Mouse (Mus musculus): ENCODE data around the gene 1110008P14Rik.
A peak's percentile ranks its signal among the peaks of the same experiment; 100 is the strongest.
"Not testable (repeated sequence)": the region's sequence is repeated elsewhere in the genome, so short reads cannot be mapped to it uniquely, and the experiment has no call there.

1110008P14Rik gene

DNA sequence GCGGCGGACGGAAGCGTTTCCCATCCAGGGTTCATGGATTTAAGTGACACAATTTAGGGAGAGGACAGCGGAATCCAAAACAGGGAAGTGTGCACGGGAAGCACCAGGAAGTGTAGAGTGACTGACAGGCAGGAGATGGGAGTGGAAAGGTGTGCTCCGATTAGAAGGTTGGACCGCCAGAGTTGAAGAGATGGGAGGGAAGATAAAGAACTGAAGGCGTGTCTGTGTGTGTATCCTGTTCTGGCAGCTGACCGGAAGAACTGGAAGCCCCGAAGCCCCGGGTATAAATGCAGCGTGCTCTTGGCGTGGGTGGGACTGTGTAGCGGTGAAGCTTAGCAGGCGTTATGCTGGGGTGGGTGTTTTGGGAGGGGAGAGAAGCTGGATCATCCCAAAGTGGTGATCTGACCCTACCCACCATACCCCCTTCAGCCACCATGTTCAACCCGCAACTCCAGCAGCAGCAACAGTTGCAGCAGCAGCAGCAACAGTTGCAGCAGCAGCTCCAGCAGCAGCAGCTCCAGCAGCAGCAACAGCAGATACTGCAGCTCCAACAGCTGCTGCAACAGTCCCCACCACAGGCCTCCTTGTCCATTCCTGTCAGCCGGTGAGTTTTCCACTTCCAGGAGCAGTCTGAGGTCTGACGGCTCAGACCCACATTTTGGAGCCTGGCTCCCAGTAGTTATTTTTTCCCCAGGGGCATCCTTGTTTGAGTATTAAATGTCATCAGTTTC, 18.2 kb downstream of the 1110008P14Rik start:
- DNase-seq (ENCODE audit: low read depth, low spot score), result no peak

DNA sequence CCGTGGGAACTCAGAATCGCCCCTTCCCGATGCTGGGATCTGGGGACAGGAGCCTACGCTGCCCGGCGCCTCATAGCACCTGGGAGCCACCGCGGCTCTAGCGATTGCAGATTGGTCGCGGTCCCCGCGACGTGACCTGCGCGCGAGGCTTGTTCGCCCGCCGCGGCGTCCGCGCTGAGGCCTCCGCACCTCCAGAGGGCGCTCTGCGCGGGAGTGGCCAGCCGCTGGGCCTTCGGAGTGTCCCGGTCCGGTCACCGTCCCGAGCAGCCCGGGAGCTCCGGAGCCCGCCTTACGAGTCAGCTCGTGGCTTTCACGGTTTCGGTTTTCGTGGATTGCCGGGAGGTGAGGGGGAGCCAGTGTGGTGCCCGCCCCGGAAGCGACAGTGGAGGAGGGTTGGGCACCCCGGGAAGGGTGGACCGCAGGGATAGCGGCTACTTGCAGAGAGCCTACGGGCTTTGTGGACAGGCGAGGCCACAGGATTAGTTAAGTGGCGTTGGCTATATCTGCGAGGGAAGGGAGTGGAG, 18.9 kb downstream of the 1110008P14Rik start:
- DNase-seq (ENCODE audit: low read depth, low spot score), result peak; percentile 88

DNA sequence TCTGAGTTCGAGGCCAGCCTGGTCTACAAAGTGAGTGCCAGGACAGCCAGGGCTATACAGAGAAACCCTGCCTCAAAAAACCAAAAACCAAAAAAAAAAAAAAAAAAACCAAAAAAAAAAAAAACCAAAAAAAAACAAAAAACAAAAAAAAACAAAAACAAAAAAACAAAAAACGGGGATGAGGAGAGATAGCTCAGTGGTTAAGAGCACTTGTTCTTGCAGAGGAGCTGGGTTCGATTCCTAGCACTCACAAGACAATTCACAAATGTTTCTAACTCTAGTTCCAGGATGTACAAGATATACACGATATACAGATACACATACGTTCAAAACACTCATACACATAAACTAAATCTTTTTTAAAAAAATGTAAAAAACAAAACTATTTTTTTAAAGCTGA, 19.5 kb downstream of the 1110008P14Rik start:
- not testable (repeated sequence) for DNase-seq (ENCODE audit: low read depth, low spot score)

DNA sequence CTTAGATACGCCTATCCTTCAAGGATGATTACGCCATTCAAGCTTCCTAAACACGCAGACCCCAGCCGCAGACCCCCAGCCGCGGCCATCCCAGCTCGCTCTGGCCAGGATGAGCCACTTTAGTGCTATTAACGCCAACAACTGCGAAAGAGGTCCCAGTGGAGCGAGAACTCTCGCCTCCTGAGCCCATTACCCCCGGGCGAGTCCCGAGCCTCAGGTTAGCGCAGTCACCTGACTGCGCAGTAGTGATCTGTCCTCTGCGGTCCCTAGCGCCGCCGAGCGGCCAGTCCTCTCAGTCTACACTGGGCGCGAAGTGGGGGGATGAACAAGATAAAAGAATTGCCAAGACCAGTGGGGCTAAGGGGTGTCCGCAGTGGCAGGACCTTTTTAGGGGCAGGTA, 20.3 kb downstream of the 1110008P14Rik start:
- peak; percentile 27 for DNase-seq (ENCODE audit: low read depth, low spot score)

DNA sequence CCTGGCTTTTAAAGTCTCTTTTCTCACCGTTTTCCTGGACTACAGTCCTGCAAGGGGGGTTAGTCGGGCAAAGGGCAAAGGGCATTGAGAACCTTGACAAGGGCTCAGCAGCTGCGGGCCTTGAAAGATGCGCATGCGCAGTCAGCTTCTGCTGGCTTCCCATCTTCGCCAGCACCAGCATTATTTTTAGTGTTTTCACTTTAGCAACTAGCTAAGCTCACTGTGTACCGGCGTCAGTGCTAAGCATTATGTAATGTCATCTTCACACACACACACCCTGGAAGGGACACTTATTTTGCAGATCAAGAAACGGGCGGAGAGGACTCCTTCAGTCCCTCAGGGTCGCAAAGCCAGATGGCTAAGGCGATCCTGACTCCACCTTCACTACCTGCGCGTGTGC, 21.0 kb downstream of the 1110008P14Rik start:
- peak; percentile 43 for DNase-seq (ENCODE audit: low read depth, low spot score)

DNA sequence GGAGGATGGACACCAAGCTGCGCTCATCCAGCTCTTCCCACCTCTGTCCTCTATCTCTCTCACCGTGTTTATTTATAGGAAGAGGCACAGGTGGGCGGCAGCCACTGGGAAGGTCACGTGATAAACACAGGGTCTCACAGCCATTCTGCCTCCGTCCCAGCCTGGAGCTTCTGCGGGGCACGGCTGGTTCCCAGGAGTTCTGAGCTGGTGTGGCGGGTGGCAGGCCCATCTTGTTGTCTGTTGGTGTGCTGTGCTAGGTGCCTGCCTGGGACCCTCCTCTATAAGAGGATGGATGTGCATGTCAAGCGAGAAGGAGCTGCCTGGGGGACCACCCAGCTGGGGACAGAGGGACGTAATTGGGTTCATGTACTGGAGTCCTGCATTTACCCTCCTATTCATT, 23.4 kb downstream of the 1110008P14Rik start:
- no peak for DNase-seq (ENCODE audit: low read depth, low spot score)

DNA sequence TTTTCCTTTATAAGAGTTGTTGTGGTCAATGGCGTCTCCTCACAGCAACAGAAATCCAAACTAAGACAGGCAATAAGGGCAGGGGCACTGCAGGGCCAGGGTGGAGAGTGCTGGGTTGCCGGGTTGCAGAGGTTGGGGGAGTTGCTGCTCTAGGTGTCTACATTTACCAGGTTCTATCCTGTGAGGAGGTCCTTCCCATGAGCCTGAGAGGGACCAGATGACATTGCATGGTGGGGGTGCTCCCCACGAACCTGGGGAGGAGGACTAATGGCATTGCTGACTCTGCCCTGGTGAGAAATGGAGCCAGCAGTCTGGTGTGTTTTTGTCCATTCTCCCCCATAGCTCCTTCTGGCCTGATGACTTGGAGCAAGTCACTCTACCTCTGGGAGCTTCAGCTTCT, 24.0 kb downstream of the 1110008P14Rik start:
- no peak for DNase-seq (ENCODE audit: low read depth, low spot score)

DNA sequence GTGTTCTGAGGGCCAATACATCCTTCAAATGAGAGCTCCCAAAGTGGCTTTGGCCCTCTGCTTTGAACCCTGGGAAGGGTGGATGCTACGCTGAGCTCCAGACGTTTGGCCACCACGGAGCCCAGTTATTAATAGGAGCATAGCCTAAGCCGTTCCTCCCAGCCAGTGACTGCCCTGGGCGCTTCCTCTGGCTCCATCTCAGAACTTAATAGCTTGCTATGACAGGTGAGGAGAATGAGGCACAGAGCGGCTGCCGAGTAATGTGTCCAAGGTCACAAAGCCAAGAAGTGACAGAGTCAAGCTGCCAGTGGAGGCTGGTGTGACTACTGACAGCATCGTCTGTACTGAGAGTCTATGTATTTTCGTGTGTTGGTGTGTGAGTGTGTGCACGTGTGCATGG, 25.5 kb downstream of the 1110008P14Rik start:
- no peak for DNase-seq (ENCODE audit: low read depth, low spot score)

DNA sequence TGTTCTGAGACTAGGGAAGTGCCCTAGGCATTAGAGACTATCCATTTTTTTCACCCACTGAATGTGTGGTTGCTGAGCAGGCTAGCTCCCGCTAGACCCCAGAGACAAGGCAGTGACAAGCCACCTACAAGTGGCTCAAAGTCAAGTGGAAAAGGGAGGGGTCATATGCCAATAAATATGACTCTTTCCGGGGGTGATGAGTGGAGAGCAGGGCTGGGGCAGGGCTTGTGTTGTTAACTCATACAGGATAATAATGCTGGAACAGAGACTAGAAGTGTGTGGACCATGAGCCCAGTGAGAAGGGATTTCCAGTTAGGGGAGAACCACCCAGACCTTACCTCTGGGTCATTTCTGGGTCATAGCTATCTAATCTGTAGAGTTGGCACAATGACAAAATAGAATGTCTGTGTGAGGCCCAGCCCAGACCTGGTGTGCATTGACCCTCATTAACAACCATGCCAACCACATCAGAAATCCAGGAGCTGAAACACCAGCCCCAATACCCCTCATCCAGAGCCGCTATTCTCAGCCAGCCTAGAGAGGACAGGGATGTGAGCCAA, 27.3 kb downstream of the 1110008P14Rik start:
- DNase-seq (ENCODE audit: low read depth, low spot score), result no peak

DNA sequence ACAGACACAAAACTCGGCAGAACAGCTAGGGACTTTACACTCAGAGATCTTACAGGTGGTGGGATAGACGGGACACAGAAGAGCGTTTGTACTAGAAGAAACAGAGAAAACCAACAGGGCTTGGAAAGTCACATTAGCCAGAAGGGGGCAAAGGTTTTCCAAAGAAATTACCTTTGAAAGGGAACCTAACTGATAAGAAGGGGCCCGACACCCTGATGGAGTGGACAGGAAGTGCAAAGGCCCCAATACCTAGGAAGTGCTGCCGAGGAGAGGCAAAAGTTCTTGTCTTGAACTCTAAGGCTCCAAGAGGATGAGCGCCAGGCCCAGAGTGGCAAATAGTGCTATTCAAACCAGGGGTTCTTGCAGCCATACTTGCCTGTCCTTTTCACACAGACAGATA, 27.9 kb downstream of the 1110008P14Rik start:
- no peak for DNase-seq (ENCODE audit: low read depth, low spot score)

DNA sequence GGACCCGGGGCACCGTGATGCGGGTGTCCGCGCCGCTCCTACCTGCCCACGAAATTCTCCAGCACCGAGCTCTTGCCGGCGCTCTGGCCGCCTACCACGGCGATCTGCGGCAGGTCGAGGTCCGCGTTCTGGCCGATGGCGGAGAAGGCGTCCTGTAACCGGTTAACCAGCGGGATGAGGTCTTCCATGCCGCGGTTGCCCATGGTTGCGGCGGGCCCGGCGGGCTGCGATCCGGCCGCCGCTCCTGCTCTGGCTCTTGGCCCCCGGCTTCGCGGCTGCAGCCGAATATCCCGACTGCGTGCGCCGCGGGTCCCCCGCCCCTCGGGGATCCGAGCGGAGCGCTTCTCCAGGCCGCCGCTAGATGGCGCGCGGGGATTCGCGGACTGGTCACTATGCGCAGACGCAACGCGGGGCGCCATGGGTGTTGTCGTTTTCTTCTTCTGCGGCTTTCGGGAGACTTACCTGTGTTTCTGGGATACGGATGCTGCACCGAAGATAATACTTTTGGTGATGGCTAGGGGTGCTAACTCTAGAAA, 28.7 kb downstream of the 1110008P14Rik start, which contains the start of gene Dnm1:
TSS of gene Dnm1 (minus strand) at position 332 of the 536 bp plus-strand sequence.
- DNase-seq (ENCODE audit: low read depth, low spot score), result peak; percentile 86

DNA sequence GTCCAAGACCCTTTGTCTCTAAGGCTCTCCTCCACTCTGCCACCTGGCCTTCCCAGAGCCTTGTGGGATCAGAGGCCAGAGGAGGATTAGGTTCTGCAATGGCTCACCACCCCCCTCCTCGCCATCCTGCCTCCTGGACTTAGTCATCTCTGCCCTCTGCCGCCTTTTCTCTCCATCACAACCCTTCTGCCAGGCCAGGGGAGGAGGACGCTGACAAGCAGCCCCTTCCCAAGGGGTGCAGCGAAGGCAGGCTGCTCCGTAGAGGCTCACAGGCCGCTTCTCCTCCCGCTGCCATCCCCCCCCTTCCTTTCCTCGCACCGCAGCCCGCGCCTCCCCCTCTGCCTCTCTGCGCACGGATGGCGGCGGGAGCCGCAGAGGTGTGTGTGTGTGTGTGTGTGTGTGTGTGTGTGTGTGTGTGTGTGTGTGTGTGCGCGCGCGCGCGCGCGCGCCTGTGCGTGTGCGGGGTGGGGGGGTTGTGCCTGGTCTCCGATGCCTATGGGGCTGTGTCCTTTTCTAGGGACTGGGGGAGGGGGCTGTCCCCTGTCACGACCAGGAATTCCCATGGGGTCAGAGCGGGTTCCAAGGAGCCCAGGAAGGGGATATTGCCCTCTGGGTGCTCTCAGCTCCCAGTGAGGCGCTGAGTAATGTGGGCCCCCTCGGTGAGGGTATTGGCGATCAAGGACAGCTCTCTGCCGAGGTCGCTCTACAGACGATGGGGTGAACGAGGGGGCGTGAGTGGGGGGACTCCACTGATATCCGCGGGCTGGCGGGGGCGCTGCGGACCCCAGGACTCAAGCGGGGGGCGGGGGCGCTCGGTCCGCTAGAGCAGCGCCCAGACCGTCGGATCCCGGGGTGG, 29.4 kb downstream of the 1110008P14Rik start, which contains the start of gene Ciz1:
TSS of gene Ciz1 (plus strand) at position 177 of the 856 bp plus-strand sequence.
- DNase-seq (ENCODE audit: low read depth, low spot score), result peak; percentile 50

DNA sequence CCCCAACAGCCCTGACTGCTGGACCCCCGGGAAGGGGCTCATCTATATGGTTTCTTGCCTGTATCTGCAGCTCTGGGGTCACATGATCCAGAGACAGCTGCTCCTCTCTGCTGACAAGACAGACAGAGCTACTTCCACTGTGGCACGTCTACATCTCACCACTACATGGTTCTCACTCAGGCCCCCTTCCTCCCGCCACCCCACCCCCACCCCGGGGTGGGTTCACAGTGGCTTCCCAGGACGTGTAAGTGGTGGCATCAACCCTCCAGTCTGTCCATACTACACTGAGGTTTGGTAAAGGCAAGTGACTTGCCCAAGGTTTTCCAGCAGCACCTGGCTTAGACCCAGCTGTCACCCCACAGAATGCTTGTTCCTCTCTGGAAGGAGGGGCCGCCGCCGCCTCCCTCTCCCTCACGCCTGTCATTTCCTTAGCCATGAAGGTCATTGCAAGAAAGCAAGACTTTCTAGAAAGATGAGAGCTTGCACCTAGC, 30.2 kb downstream of the 1110008P14Rik start:
- no peak for DNase-seq (ENCODE audit: low read depth, low spot score)

DNA sequence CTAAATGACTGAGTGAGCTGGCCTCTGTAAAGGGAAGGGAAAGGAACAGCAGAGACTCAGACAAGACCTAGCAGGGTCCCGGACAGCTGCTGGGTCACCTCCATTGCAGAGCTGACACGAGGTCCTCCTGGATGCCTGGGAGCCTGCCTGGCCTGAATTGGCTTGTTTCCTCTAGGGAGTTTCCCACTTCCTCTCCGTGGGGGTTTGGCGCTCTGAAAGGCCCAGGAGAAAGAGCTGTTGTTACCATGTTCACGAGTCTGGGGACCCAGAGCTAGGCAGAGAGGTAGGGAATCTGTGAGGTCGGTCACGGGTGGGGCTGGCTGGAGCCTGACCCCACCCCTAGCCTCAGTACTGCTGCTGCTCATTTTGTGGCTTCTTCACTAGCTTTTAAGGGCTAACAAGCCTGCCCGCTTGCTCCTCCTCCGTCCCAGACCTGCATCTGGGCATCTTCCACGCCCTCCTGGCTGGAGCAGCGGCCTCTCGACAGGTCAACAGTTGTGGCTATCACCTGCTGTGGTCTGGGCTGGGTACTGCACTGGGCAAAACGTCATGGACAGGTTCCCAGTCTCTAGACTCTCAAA, 31.2 kb downstream of the 1110008P14Rik start:
- DNase-seq (ENCODE audit: low read depth, low spot score), result no peak

DNA sequence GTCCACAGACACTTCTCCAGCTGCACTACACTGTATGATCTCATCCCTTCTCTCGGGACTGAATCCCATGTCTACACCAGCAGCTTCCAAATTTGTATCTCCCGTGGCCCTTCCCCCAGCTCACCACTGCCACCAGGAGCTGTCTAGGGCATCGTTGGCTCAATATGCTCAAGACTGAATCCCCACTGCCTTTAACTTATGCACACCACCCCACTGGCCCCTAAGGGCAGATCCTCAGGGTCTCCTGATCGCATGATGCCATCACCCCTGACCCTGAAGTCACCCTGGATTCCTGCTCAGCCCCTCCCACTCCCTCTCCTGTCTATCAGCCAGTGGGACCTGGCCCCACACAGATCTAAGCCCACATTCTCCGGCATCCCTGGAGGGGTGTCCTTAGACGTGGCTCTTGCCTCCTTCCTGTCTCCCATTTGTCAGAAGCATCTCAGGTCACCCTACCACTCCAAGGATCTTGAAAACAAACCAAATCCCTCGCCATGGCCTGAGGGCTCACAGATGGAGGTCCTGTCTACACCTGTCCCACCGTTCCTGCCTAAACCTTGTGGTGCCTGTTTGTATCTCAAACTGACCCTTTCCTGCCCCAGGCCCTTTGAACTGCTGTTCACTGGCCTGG, 32.0 kb downstream of the 1110008P14Rik start:
- no peak for DNase-seq (ENCODE audit: low read depth, low spot score)

DNA sequence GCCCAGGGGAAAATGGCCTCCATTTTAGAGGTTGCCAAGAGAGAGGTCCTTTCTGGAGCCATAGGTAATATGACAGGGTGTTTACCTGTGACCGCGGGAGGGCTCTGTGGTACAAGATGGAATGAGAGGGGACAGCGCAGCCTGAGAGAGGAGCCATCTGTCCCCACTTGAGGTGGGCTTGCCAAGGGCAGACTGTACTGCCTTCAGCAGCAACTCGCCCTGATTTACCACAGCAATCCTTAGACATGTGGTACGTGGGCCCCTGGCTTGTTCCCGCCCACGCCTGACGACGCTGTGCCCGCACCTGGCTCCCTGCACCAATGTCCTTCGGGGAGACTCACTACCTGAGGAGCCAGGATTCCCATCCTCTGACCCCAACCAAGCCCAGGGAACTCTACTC, 33.4 kb downstream of the 1110008P14Rik start:
- no peak for DNase-seq (ENCODE audit: low read depth, low spot score)

DNA sequence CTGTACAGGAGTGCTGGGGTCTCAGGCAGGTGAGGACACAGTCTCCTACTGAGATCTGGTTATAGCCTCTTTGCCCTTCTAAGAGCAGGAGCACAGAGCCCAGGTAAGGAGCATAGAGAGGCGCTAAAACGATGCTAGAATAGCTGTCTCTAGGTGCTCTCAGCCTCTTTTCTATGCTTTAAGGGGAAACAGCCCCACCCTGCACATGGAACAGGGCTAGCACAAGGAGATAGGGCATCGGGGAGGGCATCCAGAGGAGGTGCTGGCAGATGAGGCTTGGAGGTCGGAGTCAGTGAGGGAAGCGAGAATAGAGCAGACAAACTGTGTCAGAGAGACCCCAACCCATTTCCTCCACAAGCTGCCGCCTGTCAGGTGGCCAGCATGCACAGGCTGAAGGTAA, 34.7 kb downstream of the 1110008P14Rik start:
- no peak for DNase-seq (ENCODE audit: low read depth, low spot score)

DNA sequence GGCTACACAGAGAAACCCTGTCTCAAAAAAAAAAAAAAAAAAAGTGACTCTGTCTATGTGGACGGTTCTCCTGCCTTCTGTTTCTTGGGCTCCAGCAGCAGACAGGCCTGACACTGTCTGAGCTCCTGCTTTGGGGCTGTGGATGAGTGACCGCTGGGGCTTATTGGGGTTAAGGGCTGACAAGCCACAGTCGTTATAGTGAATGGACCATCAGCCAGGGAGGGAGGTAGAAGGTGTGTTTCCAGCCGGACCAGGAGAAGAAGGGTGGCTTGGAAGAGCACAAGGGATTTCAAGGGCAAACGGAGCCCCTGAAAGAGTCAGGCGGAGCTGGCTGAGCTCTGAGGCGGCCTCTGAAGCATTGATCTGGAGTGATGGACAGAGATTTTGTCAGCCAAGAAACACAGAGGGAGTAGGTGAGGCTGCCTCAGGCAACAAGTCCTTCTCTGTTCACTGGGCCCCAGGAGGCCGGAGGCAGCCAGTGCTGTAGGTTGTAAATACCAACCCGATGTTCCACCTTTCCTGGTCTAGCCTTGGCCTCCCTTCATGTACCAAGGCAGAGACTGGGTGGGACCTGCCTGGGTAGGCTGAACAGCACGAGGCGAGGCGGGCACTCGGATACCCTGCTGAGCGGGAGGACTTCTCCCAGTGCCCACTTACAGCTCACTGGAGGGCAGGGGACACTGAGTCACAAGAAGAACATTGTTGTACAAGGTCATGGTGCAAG, 37.0 kb downstream of the 1110008P14Rik start:
- no peak for DNase-seq (ENCODE audit: low read depth, low spot score)

DNA sequence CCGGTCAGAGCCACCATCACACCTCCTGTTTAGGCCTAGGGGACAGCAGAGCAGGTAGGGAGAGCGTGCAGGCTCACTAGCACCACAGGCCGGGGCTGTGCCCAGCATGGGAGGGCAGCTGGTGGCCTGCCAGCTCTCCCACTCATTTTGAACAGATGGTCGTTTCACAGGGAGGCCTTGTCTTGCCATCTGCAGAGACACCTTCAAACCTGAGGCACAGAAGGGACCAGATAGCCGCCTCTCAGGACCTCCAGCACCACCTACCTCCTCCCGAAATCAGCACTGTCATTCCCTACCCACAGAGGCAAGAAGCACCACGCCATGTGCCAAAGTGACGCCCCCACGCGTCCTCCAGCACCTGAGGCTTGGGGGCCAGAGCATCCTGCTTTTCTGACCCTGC, 37.7 kb downstream of the 1110008P14Rik start:
- DNase-seq (ENCODE audit: low read depth, low spot score), result no peak

DNA sequence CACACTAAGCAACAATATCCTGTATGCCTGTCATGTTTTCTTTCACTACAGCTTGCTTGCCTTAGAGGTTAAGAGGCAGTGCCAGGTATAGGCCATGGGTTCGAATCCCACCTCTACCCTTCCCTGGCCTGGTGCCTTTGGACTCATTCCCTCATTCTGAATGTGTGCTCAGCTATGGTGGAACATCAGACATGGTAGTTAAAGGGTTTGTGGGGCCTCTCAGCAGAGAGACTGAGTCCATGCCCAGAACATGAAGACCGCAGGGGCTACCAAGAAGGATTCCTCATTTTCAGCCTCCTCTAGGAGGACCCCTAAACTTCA, 38.4 kb downstream of the 1110008P14Rik start:
- DNase-seq (ENCODE audit: low read depth, low spot score), result no peak

Data from retina, postnatal 7 days (tissue).